Mouse (Mus musculus) WW6 (cell line): ENCODE data around the gene Gm7982.
"Not testable (repeated sequence)": the region's sequence is repeated elsewhere in the genome, so short reads cannot be mapped to it uniquely, and the experiment has no call there.

Source experiments
- DNase-seq: peaks from one replicate; pipeline ENCODE4 v3.0.0-alpha.2; 2013; ENCODE audit warnings: low read depth, low spot score

The Gm7982 gene

GRCm38 (mm10) chr5:95741714-95742113 is at the start of gene Gm7982:
TSS of gene Gm7982 (plus strand) at chr5:95742014.
- DNase-seq, result not testable (repeated sequence)

DNA sequence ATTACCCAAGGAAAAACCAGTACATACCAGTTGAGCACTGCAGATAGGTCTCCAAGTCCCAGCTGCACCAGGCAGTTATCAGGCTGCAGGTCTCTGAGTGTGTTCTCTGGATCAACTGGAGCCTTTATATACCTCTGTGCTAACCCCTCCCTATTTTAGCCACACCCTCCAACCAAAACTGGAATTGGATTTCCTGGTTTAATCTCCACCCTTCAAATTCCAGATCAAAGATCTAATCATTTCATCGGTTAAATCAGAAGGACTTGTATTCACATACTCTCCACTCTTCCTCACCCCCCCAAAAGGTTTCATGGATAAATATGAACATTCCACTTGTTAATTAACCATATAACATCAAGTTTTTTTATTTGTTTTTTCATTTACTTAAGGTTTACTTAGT is 5.7 kb upstream of the Gm7982 start, which contains the start of gene Gm7978:
TSS of gene Gm7978 (minus strand) at position 101 of the 400 bp plus-strand sequence.
- not testable (repeated sequence) for DNase-seq

GRCm38 (mm10) chr5:95775690-95776089 is 33.9 kb downstream of the Gm7982 start, which contains the start of gene E330014E10Rik:
TSS of gene E330014E10Rik (plus strand) at chr5:95775990.
- not testable (repeated sequence) for DNase-seq
